Mouse (Mus musculus) adrenal gland, postnatal 14 days (tissue): ENCODE results near the gene Insr. TPM values are rescaled to one million over a fixed set of nuclear protein-coding genes. Genes with fewer than 3 reads are reported as not detected.
"Not testable (repeated sequence)": the region's sequence is repeated elsewhere in the genome, so short reads cannot be mapped to it uniquely, and the experiment has no call there.

Experiments used
- DNase-seq: peaks from one replicate; pipeline ENCODE4 v3.0.0; 2021; ENCODE audit warnings: mixed read lengths
- microRNA-seq, 2 experiments: library from miRNA; unstranded; fragments of <30 nt; microRNA quantifications; one replicate each; pipeline ENCODE4 v1.2.0; 2021
- total RNA-seq: library from RNA; stranded (reverse); gene quantifications from 2 replicates; pipeline ENCODE4 v1.2.3, GENCODE M21; 2021

The Insr gene
- total RNA-seq, 1 experiment from 2014 or later: 129 TPM

DNA sequence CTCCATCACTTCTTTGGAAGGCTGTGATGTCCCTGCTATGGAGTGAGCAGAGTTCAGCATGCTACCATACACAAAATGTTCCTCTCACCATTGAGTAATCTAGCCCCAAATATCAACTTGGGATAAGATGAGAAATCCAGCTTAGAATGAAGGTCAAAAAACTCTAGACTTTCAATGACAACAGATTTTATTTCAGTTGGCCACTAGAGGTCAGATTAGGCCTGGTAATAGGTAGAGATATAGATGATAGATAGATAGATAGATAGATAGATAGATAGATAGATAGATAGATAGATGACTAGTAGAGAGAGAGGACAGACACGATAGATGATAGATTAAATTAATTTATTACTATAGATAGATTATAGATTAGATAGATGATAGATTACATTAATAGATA is 99.5 kb downstream of the Insr start:
- DNase-seq: no peak

DNA sequence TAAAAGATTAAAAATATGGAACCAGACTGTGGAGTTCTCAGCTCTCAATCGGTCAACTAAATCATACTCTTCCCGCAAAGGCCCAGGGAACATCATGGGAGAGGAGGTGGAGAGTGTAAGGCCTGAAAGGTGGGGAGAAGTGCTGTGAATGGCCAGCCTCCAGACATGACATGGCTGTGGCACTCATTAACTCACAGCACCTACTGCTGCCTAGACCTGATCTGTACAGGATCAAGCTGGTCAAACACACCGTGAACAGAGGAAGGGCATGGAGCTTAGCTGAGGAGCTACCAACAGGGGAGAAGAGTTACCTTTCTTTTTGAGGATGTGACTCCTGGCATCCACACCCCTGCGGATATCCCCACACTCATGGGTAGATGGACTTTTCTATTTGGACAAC is 102.0 kb downstream of the Insr start:
- no peak for DNase-seq

DNA sequence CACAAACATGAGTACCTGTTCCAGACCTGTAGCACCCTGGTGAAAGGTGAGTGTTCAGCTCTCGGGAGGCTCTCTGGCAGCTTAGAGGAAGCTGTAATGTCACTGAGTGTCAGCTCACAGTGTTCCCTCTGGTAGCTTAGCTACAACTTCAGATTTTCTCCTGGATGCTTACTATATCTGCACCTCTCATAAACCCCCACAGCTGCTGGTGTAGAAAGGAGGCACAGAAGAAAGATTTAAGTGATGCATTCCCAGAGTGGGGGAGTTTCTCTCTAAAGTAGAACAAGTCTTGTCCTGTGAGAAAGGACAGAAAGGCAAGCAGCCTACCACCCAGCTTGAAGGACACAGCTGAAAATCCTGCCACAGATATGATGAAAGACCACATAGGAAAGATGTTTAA is 107.2 kb downstream of the Insr start:
- DNase-seq: no peak

DNA sequence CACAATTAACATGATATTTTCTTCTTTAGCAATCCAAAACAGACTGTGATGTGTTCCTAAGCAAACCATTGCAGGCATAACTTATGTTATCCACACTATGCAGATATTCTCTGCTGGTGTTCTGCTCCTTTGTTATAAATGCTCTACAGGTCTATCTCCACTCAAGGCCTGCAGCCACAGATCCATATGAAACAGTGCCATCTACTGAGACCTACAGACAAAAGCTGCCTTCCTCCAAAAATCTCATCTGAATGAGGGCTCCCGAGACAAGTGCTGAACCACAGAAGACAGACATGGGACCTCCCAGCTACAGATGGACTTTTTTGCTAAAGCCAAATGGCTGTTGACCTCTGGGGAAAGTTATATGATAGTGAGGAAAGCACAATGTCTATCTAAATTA is 132.9 kb downstream of the Insr start:
- DNase-seq: no peak

DNA sequence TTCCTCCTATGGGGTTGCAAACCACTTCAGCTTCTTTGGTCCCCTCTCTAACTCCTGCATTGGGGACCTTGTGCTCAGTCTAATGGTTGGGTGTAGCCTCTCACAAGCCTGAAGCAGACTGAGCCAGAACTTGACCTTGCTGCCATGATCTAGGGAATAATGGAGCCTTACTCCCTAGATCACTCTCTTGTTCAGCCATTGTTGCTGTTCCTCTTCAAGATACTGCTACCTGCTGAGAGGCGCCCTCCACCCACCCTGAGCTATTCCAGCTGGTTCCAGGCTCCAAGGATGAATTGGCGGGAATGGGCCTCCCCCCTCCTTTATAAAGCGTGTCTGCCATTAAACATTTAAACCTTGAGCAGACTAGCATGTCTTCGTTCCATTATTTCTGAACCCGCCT is 179.0 kb downstream of the Insr start:
- DNase-seq: not testable (repeated sequence)

Small RNA genes within 50 kb of the gene (microRNA-seq; reads per million reads assigned to microRNA genes)
- 0 reads per million in 2 experiments for gene Gm25775

Other genes with a start within 250 kb of the Insr start
- gene A430078G23Rik, start 73.8 kb upstream of the Insr start, total RNA-seq: 1.9 and 11.6 TPM in 2 replicates
- 31.0 and 42.0 TPM in 2 replicates for gene Arhgef18, start 113.4 kb upstream of the Insr start, total RNA-seq
- 12.8 and 13.5 TPM in 2 replicates for gene Pex11g, start 188.1 kb upstream of the Insr start, total RNA-seq
- gene Tex45, start 191.2 kb upstream of the Insr start, total RNA-seq: not detected in 2 replicates
- 19.2 and 24.7 TPM in 2 replicates for gene Zfp358, start 213.5 kb upstream of the Insr start, total RNA-seq
- gene Mcoln1, start 220.8 kb upstream of the Insr start, total RNA-seq: 31.8 and 37.5 TPM in 2 replicates
- 29.9 and 41.0 TPM in 2 replicates for gene Pnpla6, start 235.8 kb upstream of the Insr start, total RNA-seq